Mouse (Mus musculus) left cerebral cortex, postnatal 10 days (tissue): ENCODE data around the gene Hmga1b. TPM values are rescaled to one million over a fixed set of nuclear protein-coding genes. Genes with fewer than 3 reads are reported as not detected.

ENCODE experiments used
- DNase-seq, 2 experiments: peaks; one replicate each; pipeline ENCODE4 v3.0.0; 2021 to 2022; ENCODE audit warnings: low spot score in 2 of 2, mixed read lengths in 1 of 2; ENCODE audit errors: extremely low spot score in 1 of 2
- intact Hi-C: fragments of 180-260 bp; cut with DNase I; formaldehyde crosslinking; loops from one replicate; pipeline ENCODE4 v1.15.1; 2025
- total RNA-seq, 2 experiments: library from RNA; stranded (reverse); gene quantifications; 2 replicates each; pipeline ENCODE4 v1.2.3; 2021

Hmga1b gene
- total RNA-seq, 2 experiments from 2014 or later: 25.0 to 46.6 TPM

DNA sequence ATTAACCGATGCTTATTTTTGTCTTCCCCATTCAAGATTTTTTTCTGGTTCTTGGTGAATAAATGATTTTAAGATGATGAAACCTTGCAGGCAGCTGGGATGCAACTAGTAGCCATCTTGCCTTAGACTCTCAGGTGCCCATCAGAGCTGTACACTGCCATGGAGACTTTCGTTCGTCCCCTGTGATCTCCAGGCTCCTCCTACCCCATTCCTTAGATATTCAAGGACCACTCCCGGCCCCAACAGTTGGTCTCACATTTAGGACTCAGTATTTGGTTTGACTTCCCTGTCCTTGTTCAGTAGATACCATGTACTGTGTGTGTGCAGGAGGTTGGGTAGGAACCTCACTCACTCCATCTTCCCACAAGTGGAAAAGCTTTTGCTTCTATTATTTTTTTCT, 42.2 kb downstream of the Hmga1b start:
- intact Hi-C loops: no loop called here
- no peak for DNase-seq

DNA sequence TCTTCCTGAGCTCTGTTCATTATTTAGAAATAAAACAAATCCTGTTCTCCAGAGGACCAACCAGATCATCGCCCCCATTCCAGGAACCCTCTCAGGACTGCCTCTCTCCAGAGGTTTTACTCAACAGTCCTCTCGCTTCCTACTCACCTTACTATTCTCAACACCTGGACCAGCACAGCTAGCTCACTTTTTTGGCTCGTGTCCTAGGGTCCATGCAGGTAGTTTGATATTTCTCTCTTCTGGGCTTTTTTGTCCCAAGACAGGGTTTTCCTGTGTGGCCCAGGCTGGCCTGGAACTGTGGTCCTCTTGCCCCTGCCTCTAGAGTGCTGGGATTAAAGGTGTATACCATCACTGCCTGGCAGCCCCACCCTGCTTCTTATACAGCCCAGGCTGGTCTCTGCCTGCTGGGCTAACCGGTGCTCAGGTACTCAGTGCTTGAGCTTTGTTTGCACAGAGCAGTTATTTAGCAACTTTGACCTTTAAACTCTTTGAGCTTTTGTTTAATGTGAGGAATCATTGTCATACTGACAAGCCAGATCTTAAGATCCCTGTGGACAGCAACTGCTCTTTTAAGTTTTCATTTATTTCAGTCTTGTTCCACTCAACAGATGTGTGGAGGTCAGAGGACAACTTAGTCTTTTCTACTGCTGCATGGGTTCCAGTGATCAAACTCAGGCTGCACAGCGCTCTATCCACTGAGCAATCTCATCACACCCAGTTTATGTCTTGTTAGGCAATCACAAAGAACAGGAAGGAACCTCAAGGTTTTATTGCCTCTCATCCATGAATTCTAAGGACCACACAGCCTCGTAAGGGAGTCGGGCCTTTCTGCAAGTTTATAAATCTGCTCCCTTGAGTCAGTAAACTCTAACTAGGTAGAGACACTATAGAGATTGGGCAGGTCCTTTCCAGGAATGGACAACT, 43.0 kb downstream of the Hmga1b start:
- intact Hi-C loops: no loop called here
- no peak for DNase-seq

DNA sequence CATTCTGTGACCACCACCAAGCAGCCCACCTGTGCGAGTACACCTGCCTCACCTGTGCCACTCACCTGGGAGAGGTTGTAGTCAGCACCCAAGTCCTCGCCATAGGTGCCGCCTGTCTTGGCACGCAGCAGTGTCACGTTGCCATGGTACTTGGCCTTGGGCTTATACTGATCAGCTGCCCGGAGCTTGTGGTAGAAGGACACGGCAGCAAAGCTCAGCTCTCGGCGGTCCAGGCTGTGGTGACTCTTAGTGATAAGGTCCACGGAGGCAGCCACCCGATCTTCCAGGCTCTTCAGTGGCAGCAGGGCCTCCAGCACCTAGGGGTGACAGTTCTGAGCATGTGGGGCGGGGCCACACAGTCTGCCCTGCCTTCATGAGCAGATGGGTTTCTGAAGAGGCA, 45.4 kb downstream of the Hmga1b start:
- DNase-seq: no peak
- intact Hi-C loops: no loop called here

DNA sequence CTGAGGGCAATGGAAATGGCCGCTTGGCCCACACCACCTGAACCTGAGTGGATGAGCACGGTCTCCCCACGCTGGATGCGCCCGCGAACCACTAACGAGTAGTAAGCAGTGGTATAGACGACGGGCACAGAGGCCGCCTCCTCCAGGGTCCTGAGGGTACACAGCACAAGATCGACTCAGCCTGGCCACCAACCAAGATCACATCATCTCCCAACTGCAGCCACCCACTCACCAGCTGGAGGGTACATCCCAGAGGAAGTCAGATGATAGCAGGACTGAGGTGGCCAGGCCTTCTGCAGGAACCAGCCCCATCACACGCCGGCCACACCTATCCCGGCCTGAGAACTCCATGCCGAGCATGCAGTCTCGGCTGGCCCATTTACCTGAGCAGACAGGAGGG, 49.5 kb downstream of the Hmga1b start:
- no peak for DNase-seq
- intact Hi-C loops: no loop called here

Other genes with a start within 250 kb of the Hmga1b start
- gene Gcgr, start 232.1 kb upstream of the Hmga1b start, total RNA-seq: under 1 TPM in 1 of 2 experiments, not detected in 1; 0.26 TPM
- gene Mcrip1, start 213.1 kb upstream of the Hmga1b start, total RNA-seq: 100 to 1,000 TPM; 103 to 110 TPM
- gene Ppp1r27, start 211.7 kb upstream of the Hmga1b start, total RNA-seq: not detected
- 100 to 1,000 TPM; 136 to 138 TPM for gene P4hb, start 189.5 kb upstream of the Hmga1b start, total RNA-seq
- gene Arhgdia, start 181.2 kb upstream of the Hmga1b start, total RNA-seq: 100 to 1,000 TPM; 406 to 417 TPM
- 10 to 100 TPM; 69.3 to 76.5 TPM for gene Alyref, start 164.4 kb upstream of the Hmga1b start, total RNA-seq
- 100 to 1,000 TPM; 102 to 110 TPM for gene Anapc11, start 164.4 kb upstream of the Hmga1b start, total RNA-seq
- not detected for gene Npb, start 154.3 kb upstream of the Hmga1b start, total RNA-seq
- 100 to 1,000 TPM; 130 TPM for gene Pcyt2, start 144.9 kb upstream of the Hmga1b start, total RNA-seq
- 10 to 100 TPM; 37.5 to 40.6 TPM for gene Sirt7, start 137.6 kb upstream of the Hmga1b start, total RNA-seq
- 10 to 100 TPM; 84.4 to 84.7 TPM for gene Mafg, start 129.2 kb upstream of the Hmga1b start, total RNA-seq
- gene Pycr1, start 119.0 kb upstream of the Hmga1b start, total RNA-seq: 1 to 10 TPM; 3.0 to 3.8 TPM
- gene Myadml2, start 114.6 kb upstream of the Hmga1b start, total RNA-seq: 1 to 10 TPM; 3.1 to 3.5 TPM
- 1 to 10 TPM; 4.2 to 5.7 TPM for gene Notum, start 101.6 kb upstream of the Hmga1b start, total RNA-seq
- gene Aspscr1, start 89.8 kb upstream of the Hmga1b start, total RNA-seq: 10 to 100 TPM; 59.1 to 66.6 TPM
- gene Cenpx, start 49.1 kb upstream of the Hmga1b start, total RNA-seq: 10 to 100 TPM; 24.5 to 26.0 TPM
- 10 to 100 TPM; 58.3 to 66.0 TPM for gene Lrrc45, start 48.9 kb upstream of the Hmga1b start, total RNA-seq
- 100 to 1,000 TPM; 265 to 293 TPM for gene Rac3, start 41.3 kb upstream of the Hmga1b start, total RNA-seq
- gene Dcxr, start 35.5 kb upstream of the Hmga1b start, total RNA-seq: 1 to 10 TPM; 5.9 to 6.4 TPM
- gene Cbr2, start 30.7 kb upstream of the Hmga1b start, total RNA-seq: 1 to 10 TPM; 3.3 to 3.7 TPM
- gene Rfng, start 21.4 kb downstream of the Hmga1b start, total RNA-seq: 10 to 100 TPM; 88.1 to 88.4 TPM
- 100 to 1,000 TPM; 147 to 148 TPM for gene Gps1, start 21.5 kb downstream of the Hmga1b start, total RNA-seq
- 10 to 100 TPM; 37.4 to 40.7 TPM for gene Dus1l, start 33.6 kb downstream of the Hmga1b start, total RNA-seq
- 100 to 1,000 TPM; 258 to 269 TPM for gene Fasn, start 61.8 kb downstream of the Hmga1b start, total RNA-seq
- 1 to 10 TPM; 8.1 to 8.4 TPM for gene Ccdc57, start 170.1 kb downstream of the Hmga1b start, total RNA-seq
- 1 to 10 TPM; 3.6 to 5.1 TPM for gene Slc16a3, start 185.7 kb downstream of the Hmga1b start, total RNA-seq
- 100 to 1,000 TPM; 112 to 119 TPM for gene Csnk1d, start 228.5 kb downstream of the Hmga1b start, total RNA-seq